Mouse (Mus musculus): ENCODE data around the gene Gpr153. TPM values are rescaled to one million over a fixed set of nuclear protein-coding genes. Genes with fewer than 3 reads are reported as not detected.
"Not testable (repeated sequence)": the region's sequence is repeated elsewhere in the genome, so short reads cannot be mapped to it uniquely, and the experiment has no call there.

The Gpr153 gene
- 9.7 and 10.6 TPM in 2 replicates for polyA plus RNA-seq (2016; fragmentation: Nextera tagmentation; extraction: Ambion mirVana)

DNA sequence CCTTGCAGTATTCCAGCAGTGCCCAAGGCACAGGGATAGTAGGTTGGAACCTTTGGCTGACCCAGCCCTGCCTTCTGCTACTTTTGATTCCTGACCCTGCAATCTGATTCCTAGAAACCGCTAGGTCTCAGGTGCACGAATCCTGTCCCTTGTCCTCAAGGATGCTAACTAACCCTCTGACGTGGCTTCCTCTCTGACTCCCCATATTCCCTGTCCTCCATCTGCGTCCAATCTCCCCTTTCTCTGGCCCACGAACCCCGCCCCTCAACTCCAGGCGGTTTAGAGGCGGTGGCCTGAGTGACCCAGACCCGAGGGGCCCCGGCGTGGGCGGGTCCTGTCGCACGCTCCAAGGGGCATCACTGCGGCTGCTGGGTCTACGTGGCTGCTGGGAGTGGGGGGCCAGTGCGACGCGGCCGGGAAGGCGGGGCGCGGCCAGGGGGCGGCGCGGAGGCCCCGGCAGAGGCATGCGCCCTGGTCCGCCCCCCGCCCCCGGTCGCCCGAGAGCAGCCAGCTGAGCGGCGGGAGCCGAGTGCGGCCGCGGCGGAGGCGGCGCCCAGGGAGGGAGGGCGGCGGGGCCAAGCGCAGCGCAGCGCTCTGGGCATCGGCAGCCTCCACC is at the start of gene Gpr153:
TSS of gene Gpr153 (plus strand) at position 612 of the 616 bp plus-strand sequence.
- no peaks in the 10 kb centered on the region for H3K36me3 ChIP-seq
- peak; percentile 45; the same call in 1 of the 2 replicates for ATAC-seq (ENCODE audit: insufficient number of reproducible peaks, insufficient read depth, low FRiP score, low TSS enrichment)
- peaks cover 26% of the 10 kb centered on the region for H3K27me3 ChIP-seq
- peak within 1 kb of the TSS; percentile 81 for H3K9ac ChIP-seq
- peak within 1 kb of the TSS; percentile 61 for H3K27ac ChIP-seq
- peak within 1 kb of the TSS; percentile 66 for H3K4me3 ChIP-seq
- WGBS: under 1% methylated on average over 43 of the region's 48 CpGs
- H3K4me2 ChIP-seq (replicated peaks): peak within 1 kb of the TSS; percentile 88
- no peaks in the 10 kb centered on the region for H3K9me3 ChIP-seq
- H3K4me1 ChIP-seq: peaks cover 36% of the 10 kb centered on the region

GRCm38 (mm10) chr4:152226901-152227486 is 47.0 kb upstream of the Gpr153 start:
- Histone ChIP-seq H3K36me3 (no peaks in the 10 kb centered on the region), H3K27ac (peak overlapping the region; percentile 38; the same call in 1 of the 2 replicates), H3K9me3 (no peaks in the 10 kb centered on the region), H3K4me1 (peaks cover 14% of the 10 kb centered on the region), H3K27me3 (no peaks in the 10 kb centered on the region), H3K4me2 (replicated peaks) (no peak overlapping the region), H3K9ac (no peak overlapping the region), H3K4me3 (no peak overlapping the region)
- ATAC-seq (ENCODE audit: insufficient number of reproducible peaks, insufficient read depth, low FRiP score, low TSS enrichment): no peak
- 65% methylated on average over 13 of the region's 13 CpGs for WGBS

DNA sequence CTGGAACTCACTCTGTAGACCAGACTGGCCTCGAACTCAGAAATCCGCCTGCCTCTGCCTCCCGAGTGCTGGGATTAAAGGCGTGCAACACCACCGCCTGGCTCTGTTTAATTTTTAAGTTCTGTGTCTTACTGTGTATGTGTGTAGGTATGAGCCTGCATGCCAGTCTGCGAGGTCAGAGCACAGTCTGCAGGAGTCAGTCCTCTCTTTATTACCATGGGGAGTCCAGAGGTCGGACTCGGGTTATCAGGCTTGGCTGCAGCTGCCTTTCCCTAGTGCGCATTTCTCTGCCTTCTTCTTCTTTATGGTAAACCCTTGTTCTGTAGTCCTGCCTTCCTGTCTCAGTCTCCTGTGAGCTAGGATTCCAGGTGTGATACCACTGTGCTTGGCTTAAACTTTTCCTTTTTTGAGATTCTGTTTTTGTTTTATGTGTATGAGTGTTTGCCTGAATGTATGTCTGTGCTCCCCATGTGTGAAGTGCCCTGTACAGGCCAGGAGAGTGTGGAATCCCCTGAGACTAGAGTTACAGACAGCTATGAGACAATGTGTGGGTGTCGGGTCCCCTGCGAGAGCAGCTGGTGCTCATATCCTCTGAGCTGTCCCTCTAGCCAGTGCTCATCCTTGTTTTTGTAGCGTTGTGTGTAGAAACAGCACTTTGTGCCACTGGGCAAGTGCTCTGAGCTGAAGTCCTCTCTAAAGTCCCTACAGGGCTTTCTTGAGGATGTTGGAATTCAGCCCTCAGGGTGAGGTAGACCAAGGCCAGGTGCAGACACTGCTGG is 46.1 kb upstream of the Gpr153 start:
- Histone ChIP-seq H3K27ac (no peak overlapping the region), H3K4me1 (peaks cover 6% of the 10 kb centered on the region), H3K9me3 (no peaks in the 10 kb centered on the region), H3K27me3 (no peaks in the 10 kb centered on the region), H3K4me2 (replicated peaks) (no peak overlapping the region), H3K4me3 (no peak overlapping the region), H3K36me3 (no peaks in the 10 kb centered on the region), H3K9ac (no peak overlapping the region)
- no peak for ATAC-seq (ENCODE audit: insufficient number of reproducible peaks, insufficient read depth, low FRiP score, low TSS enrichment)
- WGBS: 81% methylated on average over 12 of the region's 12 CpGs

- not testable (repeated sequence) for ATAC-seq (ENCODE audit: insufficient number of reproducible peaks, insufficient read depth, low FRiP score, low TSS enrichment); H3K9me3 ChIP-seq; H3K27ac ChIP-seq; H3K9ac ChIP-seq; H3K4me1 ChIP-seq; H3K36me3 ChIP-seq; H3K27me3 ChIP-seq; H3K4me3 ChIP-seq; H3K4me2 ChIP-seq (replicated peaks)
- WGBS: 32% methylated on average over 4 of the region's 4 CpGs
Measured at GRCm38 (mm10) chr4:152230331-152230730, 43.7 kb upstream of the Gpr153 start.

GRCm38 (mm10) chr4:152231326-152231725 is 42.7 kb upstream of the Gpr153 start:
- no peak for ATAC-seq (ENCODE audit: insufficient number of reproducible peaks, insufficient read depth, low FRiP score, low TSS enrichment)
- no peak overlapping the region for H3K27ac ChIP-seq
- H3K9ac ChIP-seq: no peak overlapping the region
- H3K4me2 ChIP-seq (replicated peaks): no peak overlapping the region
- 83% methylated on average over 7 of the region's 7 CpGs for WGBS
- no peak overlapping the region for H3K4me3 ChIP-seq
- no peaks in the 10 kb centered on the region for H3K9me3 ChIP-seq
- peaks cover 6% of the 10 kb centered on the region for H3K4me1 ChIP-seq
- H3K27me3 ChIP-seq: no peaks in the 10 kb centered on the region
- no peaks in the 10 kb centered on the region for H3K36me3 ChIP-seq

- WGBS: 89% methylated on average over 4 of the region's 4 CpGs
- H3K36me3 ChIP-seq: no peaks in the 10 kb centered on the region
- no peak overlapping the region for H3K27ac ChIP-seq
- H3K9ac ChIP-seq: no peak overlapping the region
- H3K4me2 ChIP-seq (replicated peaks): no peak overlapping the region
- no peaks in the 10 kb centered on the region for H3K27me3 ChIP-seq
- ATAC-seq (ENCODE audit: insufficient number of reproducible peaks, insufficient read depth, low FRiP score, low TSS enrichment): no peak
- H3K4me1 ChIP-seq: peaks cover 6% of the 10 kb centered on the region
- H3K9me3 ChIP-seq: no peaks in the 10 kb centered on the region
- no peak overlapping the region for H3K4me3 ChIP-seq
Measured at GRCm38 (mm10) chr4:152232411-152232903, 41.6 kb upstream of the Gpr153 start.

DNA sequence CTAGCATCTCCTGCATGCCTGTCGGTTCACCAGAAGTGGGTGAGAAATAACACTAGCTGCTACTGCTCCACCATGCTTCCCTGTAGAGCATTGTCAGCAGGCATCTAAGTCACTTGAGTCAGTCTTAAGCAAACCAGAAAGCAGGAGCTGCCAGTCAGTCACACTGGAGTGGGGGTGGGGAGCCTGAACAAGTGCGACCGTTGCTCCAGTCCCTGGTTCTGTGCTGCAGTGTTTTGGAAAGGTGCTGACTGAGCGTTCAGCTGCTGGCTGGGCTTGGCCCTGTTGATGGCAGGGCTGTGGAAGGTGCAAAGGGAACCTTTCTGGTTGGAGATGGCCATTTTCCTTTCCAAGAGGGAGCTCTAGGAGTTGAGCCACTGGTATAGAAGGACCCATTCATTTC is 34.1 kb upstream of the Gpr153 start:
- 55% methylated on average over 4 of the region's 4 CpGs for WGBS
- ATAC-seq (ENCODE audit: insufficient number of reproducible peaks, insufficient read depth, low FRiP score, low TSS enrichment): no peak
- Histone ChIP-seq H3K4me2 (replicated peaks) (no peak overlapping the region), H3K27ac (no peak overlapping the region), H3K27me3 (no peaks in the 10 kb centered on the region), H3K4me1 (no peaks in the 10 kb centered on the region; the same call in 1 of the 2 replicates), H3K9me3 (no peaks in the 10 kb centered on the region), H3K9ac (no peak overlapping the region), H3K4me3 (no peak overlapping the region), H3K36me3 (no peaks in the 10 kb centered on the region)

DNA sequence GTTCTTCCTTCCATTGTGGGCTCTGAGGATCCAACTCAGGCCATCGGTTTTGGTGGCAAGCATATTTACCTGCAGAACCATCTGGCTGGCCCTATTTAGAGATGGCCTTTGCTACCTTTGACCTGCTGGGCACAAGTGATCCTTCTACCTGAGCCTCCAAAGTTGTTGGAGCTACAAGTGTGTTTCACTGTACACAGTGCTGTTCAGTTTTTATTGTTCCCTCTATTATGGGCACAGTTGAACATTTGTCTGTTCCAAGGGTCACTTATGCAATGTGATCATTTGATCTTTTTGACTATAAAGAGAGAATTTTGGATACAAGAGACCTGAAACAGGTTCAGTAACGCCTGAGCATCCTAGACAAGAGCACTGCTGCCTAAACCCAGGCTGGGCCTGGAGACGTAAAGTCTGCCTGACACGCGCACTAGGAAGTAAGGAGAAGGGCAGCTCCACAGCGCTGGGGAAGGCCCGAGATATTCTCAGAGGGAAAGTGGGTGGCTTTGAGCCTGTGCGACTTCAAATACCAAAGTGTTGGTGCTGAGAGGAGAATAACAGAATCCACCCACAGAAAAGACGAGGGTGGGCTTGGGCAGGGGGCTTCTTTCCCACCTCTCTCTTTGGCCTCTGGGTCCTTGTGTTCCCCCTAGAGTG is 30.7 kb upstream of the Gpr153 start:
- H3K4me2 ChIP-seq (replicated peaks): no peak overlapping the region
- no peak for ATAC-seq (ENCODE audit: insufficient number of reproducible peaks, insufficient read depth, low FRiP score, low TSS enrichment)
- H3K4me3 ChIP-seq: no peak overlapping the region
- 77% methylated on average over 9 of the region's 9 CpGs for WGBS
- H3K9ac ChIP-seq: no peak overlapping the region
- H3K4me1 ChIP-seq: no peaks in the 10 kb centered on the region; the same call in 1 of the 2 replicates
- H3K27ac ChIP-seq: no peak overlapping the region
- no peaks in the 10 kb centered on the region for H3K9me3 ChIP-seq
- H3K27me3 ChIP-seq: no peaks in the 10 kb centered on the region
- no peaks in the 10 kb centered on the region for H3K36me3 ChIP-seq

DNA sequence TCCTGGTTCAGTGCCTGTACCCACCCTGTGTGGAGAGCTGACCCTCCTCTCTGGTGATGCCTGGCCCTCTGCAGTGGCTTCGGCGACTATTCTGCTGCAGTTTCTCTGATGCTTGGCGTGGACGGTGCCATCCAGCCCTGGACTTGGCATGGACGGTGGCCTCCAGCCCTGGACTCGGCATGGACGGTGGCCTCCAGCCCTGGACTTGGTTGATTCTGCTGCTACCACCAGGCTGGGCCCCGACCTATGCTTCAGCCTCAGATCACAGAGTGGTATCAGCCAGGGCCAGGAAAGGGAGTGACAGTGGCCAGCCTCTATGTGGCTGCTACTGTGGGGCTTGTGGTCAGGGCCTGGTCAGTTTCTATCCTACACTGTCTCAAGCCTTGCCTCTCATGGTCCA is 30.1 kb upstream of the Gpr153 start:
- Histone ChIP-seq H3K4me1 (no peaks in the 10 kb centered on the region; the same call in 1 of the 2 replicates), H3K4me3 (no peak overlapping the region), H3K36me3 (no peaks in the 10 kb centered on the region), H3K27me3 (no peaks in the 10 kb centered on the region), H3K9ac (no peak overlapping the region), H3K27ac (no peak overlapping the region), H3K4me2 (replicated peaks) (no peak overlapping the region), H3K9me3 (no peaks in the 10 kb centered on the region)
- ATAC-seq (ENCODE audit: insufficient number of reproducible peaks, insufficient read depth, low FRiP score, low TSS enrichment): no peak
- WGBS: 91% methylated on average over 8 of the region's 8 CpGs

DNA sequence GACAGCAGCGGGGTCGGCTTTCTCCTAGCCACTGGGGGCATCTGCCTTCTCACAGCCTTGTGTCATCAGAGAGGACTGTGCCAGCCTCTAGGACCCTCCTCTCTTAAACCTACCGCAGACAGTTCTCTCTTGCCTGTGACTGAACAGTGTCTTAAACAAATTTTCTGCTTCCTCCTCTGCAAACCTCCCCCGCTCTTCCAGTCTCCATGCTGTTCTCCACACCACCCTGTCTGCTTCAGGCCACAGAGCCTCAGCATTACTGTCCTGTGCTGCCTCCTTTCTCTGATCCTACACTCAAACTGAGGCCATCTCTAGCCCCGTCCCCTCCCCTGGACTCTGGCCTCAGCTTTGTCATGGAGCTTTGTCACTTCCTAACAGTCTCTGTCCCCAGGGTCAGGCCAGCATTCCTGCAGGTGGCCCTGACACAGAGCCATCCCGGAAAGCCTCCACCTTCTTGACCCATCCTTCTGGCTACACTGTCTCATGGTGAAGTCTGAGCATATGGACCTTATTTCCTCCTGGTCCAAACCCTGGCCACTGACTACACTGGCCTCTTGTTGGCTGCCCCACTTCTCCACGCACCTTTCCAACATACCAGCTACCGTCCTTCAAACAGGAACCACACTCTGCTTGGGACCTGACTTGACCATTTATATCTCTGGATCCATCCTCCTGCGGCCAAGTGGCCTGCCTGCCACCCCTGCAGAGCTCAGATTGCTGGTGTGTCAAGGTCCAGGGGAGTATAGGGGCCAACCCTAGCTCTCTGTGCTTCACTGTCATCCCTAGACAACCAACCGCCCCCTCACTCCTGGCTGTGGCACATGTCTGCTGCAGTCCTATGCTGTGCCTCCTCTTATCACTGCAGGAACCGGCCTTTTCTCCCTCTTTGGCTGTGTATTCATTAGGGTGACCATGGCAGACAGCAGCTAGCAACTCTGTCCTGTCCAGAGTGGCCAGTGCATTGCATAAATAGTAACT is 29.2 kb upstream of the Gpr153 start:
- Histone ChIP-seq H3K9me3 (no peaks in the 10 kb centered on the region), H3K4me1 (no peaks in the 10 kb centered on the region; the same call in 1 of the 2 replicates), H3K27ac (no peak overlapping the region), H3K36me3 (no peaks in the 10 kb centered on the region), H3K4me3 (no peak overlapping the region), H3K4me2 (replicated peaks) (no peak overlapping the region), H3K27me3 (no peaks in the 10 kb centered on the region), H3K9ac (no peak overlapping the region)
- ATAC-seq (ENCODE audit: insufficient number of reproducible peaks, insufficient read depth, low FRiP score, low TSS enrichment): no peak
- WGBS: 68% methylated on average over 11 of the region's 11 CpGs

GRCm38 (mm10) chr4:152246011-152246410 is 28.0 kb upstream of the Gpr153 start:
- Histone ChIP-seq H3K4me2 (replicated peaks) (no peak overlapping the region), H3K9me3 (no peaks in the 10 kb centered on the region), H3K4me3 (no peak overlapping the region), H3K27ac (no peak overlapping the region), H3K27me3 (no peaks in the 10 kb centered on the region), H3K4me1 (no peaks in the 10 kb centered on the region), H3K36me3 (no peaks in the 10 kb centered on the region), H3K9ac (no peak overlapping the region)
- WGBS: 70% methylated on average over 6 of the region's 6 CpGs
- no peak for ATAC-seq (ENCODE audit: insufficient number of reproducible peaks, insufficient read depth, low FRiP score, low TSS enrichment)

Measured in embryonic facial prominence, embryonic 12.5 days (tissue).